Mouse (Mus musculus) brain, embryonic 14.5 days (tissue): ENCODE results near the gene Focad.

Experiments used
- CTCF ChIP-seq: fragments of 200-500 bp; IDR thresholded peaks from 2 replicates; pipeline ENCODE4 v1.5.1; 2012; ENCODE audit warnings: inconsistent platforms, mild to moderate bottlenecking, moderate library complexity, borderline replicate concordance; ENCODE audit not compliant: insufficient read depth, insufficient read length; ENCODE audit errors: extremely low read depth
- POLR2A ChIP-seq: fragments of 200-500 bp; IDR thresholded peaks from 2 replicates; pipeline ENCODE4 v1.6.1; 2012; ENCODE audit warnings: mild to moderate bottlenecking, inconsistent platforms, borderline replicate concordance; ENCODE audit not compliant: poor library complexity, insufficient read depth, insufficient read length, severe bottlenecking; ENCODE audit errors: extremely low read depth

DNA sequence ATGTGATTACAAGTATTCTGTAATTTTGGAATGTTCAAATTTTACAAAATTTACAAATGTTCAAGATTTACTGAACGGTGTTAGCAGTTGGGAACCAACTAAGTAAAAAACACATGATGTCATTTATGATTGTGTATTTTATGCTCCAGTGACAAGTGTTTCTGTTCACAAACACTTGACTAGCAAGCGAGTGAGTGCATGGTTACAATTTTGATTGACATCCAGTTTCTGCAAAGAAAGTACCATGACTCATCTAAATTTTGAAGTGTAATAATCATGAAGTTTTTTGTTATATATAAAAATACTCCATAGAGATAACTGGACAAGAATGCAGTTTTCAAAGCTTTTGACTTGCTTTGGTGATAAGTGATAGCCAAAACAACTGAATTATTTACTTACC is 1.3 kb downstream of the Focad start:
- no peak for TF ChIP-seq CTCF
- TF ChIP-seq POLR2A, result no peak
